Mouse (Mus musculus) spleen, adult 2 months (tissue): Measurements from ENCODE around the gene Dhrs7c.

Experiments
- CTCF ChIP-seq: fragments of 200-500 bp; IDR thresholded peaks from 2 replicates; pipeline ENCODE4 v1.5.1; 2011; ENCODE audit warnings: mild to moderate bottlenecking, inconsistent platforms; ENCODE audit not compliant: insufficient read depth, insufficient read length, insufficient replicate concordance; ENCODE audit errors: extremely low read depth
- POLR2A ChIP-seq: fragments of 200-500 bp; IDR thresholded peaks from 2 replicates; pipeline ENCODE4 v1.6.1; 2011; ENCODE audit warnings: low read depth, low read length, inconsistent platforms

DNA sequence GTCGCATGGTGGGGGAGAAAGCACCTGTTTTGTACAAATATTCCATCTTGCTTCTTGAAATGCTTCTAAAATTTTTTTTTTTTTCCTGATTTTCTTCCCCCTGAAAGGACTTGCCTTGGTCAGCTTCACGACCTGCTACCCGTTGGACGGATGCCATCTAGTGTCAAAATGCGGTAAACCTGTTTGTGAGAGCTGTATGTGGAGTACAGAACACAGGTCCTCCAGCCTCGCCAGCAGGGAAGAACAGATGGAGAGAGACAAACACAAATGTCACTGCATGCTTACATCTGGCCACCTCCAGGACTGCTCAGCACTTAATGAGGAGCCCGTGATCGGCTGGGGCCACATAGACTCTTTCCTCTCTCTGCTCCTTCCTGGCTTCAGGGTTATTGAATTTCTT is 25.4 kb upstream of the Dhrs7c start:
- TF ChIP-seq POLR2A = no peak
- TF ChIP-seq CTCF = no peak
